ENCODE assay signal across 8 mouse cellular contexts in the genomic region with DNA sequence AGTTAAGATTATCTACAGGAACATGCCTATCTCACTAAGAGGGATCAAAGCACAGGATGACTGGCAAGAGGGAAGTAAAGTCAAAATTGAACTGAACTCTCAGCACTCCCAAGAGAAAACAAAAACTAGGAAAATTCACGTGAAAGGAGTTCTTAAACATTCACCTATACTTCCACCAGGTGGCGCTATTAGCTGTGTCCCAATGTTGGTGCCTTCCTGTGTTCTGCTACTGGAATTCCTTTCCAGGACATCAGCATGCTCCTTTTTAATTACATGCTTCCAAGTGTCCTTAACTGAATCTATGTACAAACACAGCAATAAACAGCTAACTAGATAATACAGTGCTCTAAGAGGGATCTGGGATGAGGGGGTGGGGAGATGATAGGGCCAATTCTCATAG. TPM values are rescaled to one million over a fixed set of nuclear protein-coding genes. Genes with fewer than 3 reads are reported as not detected.
DNase-seq lines count a peak whose midpoint lies in the region; ATAC-seq and TF ChIP-seq lines count a peak whose summit lies in the region.

No protein-coding gene starts in this region.

- no peak overlapping the region for H3K27ac ChIP-seq in heart, embryonic 11.5 days (ENCODE audit: low read depth, low read length)
- no peak overlapping the region for H3K27ac ChIP-seq in forebrain, embryonic 14.5 days (ENCODE audit: low read depth, low read length)
- H3K27ac ChIP-seq in intestine, postnatal 0 days (ENCODE audit: low read depth, low read length) = no peak overlapping the region
- H3K27ac ChIP-seq in liver, embryonic 12.5 days = no peak overlapping the region

- ATAC-seq in heart, embryonic 11.5 days (replicated peaks; ENCODE audit: insufficient number of reproducible peaks, low FRiP score, low TSS enrichment) = no peak
- ATAC-seq in forebrain, embryonic 14.5 days = no peak
- ATAC-seq in intestine, postnatal 0 days = no peak
- ATAC-seq in liver, embryonic 12.5 days = 0 out of 2 replicates have a peak, but pooled peaks have one; percentile 32

- no peak overlapping the region for H3K4me2 ChIP-seq in heart, embryonic 11.5 days
- no peak overlapping the region for H3K4me2 ChIP-seq in forebrain, embryonic 14.5 days (ENCODE audit: low read length)
- H3K4me2 ChIP-seq in intestine, postnatal 0 days (replicated peaks; ENCODE audit: low read depth) = no peak overlapping the region
- no peak overlapping the region for H3K4me2 ChIP-seq in liver, embryonic 12.5 days

- DNase-seq in heart, adult 11 months = peak; percentile 90
- peak; percentile 46 to 51 for DNase-seq in B cell, adult 2 months
- DNase-seq in brain, adult 2 months (ENCODE audit: low read depth, low spot score) = peak; percentile 84
- DNase-seq in forebrain, embryonic 14.5 days (ENCODE audit: low spot score) = peak; percentile 84
- DNase-seq in skeletal muscle tissue, adult 2 months (ENCODE audit: low read depth, low spot score) = peak; percentile 52

- H3K4me3 ChIP-seq in heart, embryonic 11.5 days (ENCODE audit: low read depth, low read length) = no peak overlapping the region
- H3K4me3 ChIP-seq in forebrain, embryonic 14.5 days (ENCODE audit: low read depth, low read length) = no peak overlapping the region
- H3K4me3 ChIP-seq in intestine, postnatal 0 days (ENCODE audit: low read depth, low read length) = no peak overlapping the region
- no peak overlapping the region for H3K4me3 ChIP-seq in liver, embryonic 12.5 days

- peaks cover 10% of the 10 kb centered on the region; the same call in 1 of the 2 replicates for H3K4me1 ChIP-seq in heart, embryonic 11.5 days (ENCODE audit: control insufficient read depth, insufficient read depth, low read length)
- H3K4me1 ChIP-seq in forebrain, embryonic 14.5 days (ENCODE audit: control insufficient read depth, insufficient read depth, low read length) = no peaks in the 10 kb centered on the region
- H3K4me1 ChIP-seq in intestine, postnatal 0 days (replicated peaks; ENCODE audit: control insufficient read depth, insufficient read depth, low read length) = no peaks in the 10 kb centered on the region
- H3K4me1 ChIP-seq in liver, embryonic 12.5 days = peaks cover 34% of the 10 kb centered on the region

- H3K9ac ChIP-seq in heart, embryonic 11.5 days (ENCODE audit: low read depth, low read length) = no peak overlapping the region
- H3K9ac ChIP-seq in forebrain, embryonic 14.5 days (ENCODE audit: low read length) = no peak overlapping the region
- no peak overlapping the region for H3K9ac ChIP-seq in intestine, postnatal 0 days (ENCODE audit: low read depth, low read length)
- H3K9ac ChIP-seq in liver, embryonic 12.5 days = no peak overlapping the region

- no peaks in the 10 kb centered on the region for H3K9me3 ChIP-seq in heart, embryonic 11.5 days (replicated peaks; ENCODE audit: control insufficient read depth, low read length)
- H3K9me3 ChIP-seq in forebrain, embryonic 14.5 days (replicated peaks; ENCODE audit: control insufficient read depth, low read length) = no peaks in the 10 kb centered on the region
- H3K9me3 ChIP-seq in intestine, postnatal 0 days (ENCODE audit: control insufficient read depth) = no peaks in the 10 kb centered on the region
- H3K9me3 ChIP-seq in liver, embryonic 12.5 days (replicated peaks) = no peaks in the 10 kb centered on the region

- H3K27me3 ChIP-seq in heart, embryonic 11.5 days (ENCODE audit: control insufficient read depth, insufficient read depth, low read length) = no peaks in the 10 kb centered on the region
- no peaks in the 10 kb centered on the region for H3K27me3 ChIP-seq in forebrain, embryonic 14.5 days (replicated peaks; ENCODE audit: control insufficient read depth, insufficient read depth, low read length)
- no peaks in the 10 kb centered on the region for H3K27me3 ChIP-seq in intestine, postnatal 0 days (replicated peaks; ENCODE audit: control insufficient read depth, insufficient read depth, low read length)
- H3K27me3 ChIP-seq in liver, embryonic 12.5 days (replicated peaks) = no peaks in the 10 kb centered on the region

- peak; percentile 92 for TF ChIP-seq CTCF in intestine, postnatal 0 days (IDR thresholded peaks at IDR 0.05; ENCODE audit: low read depth)

- no peaks in the 10 kb centered on the region for H3K36me3 ChIP-seq in heart, embryonic 11.5 days (ENCODE audit: control insufficient read depth, insufficient read depth, low read length)
- H3K36me3 ChIP-seq in forebrain, embryonic 14.5 days (ENCODE audit: control insufficient read depth, insufficient read depth, low read length) = no peaks in the 10 kb centered on the region
- H3K36me3 ChIP-seq in intestine, postnatal 0 days (ENCODE audit: control insufficient read depth, insufficient read depth) = no peaks in the 10 kb centered on the region
- H3K36me3 ChIP-seq in liver, embryonic 12.5 days = no peaks in the 10 kb centered on the region

- WGBS in heart, embryonic 11.5 days (ENCODE audit: insufficient replicate concordance) = 1% methylated on average over 2 of the region's 2 CpGs
- 0% methylated on average over 2 of the region's 2 CpGs for WGBS in forebrain, embryonic 14.5 days
- 0% methylated on average over 2 of the region's 2 CpGs for WGBS in intestine, postnatal 0 days
- WGBS in liver, embryonic 12.5 days (ENCODE audit: insufficient replicate concordance) = 2% methylated on average over 2 of the region's 2 CpGs

RNA-seq across cellular contexts. Expression of a gene that starts 25.3 kb away (rescaled TPM):
- 62.7 and 65.7 TPM in 2 replicates for polyA plus RNA-seq in heart, embryonic 11.5 days (2014; fragmentation: Nextera tagmentation; extraction: Ambion mirVana)
- polyA plus RNA-seq in forebrain, embryonic 14.5 days (2014; fragmentation: Nextera tagmentation; extraction: Ambion mirVana) = 52.2 and 54.6 TPM in 2 replicates
- 45.6 and 46.5 TPM in 2 replicates for polyA plus RNA-seq in intestine, postnatal 0 days (2015; fragmentation: Nextera tagmentation; extraction: Ambion mirVana)
- polyA plus RNA-seq in liver, embryonic 12.5 days (2016; fragmentation: Nextera tagmentation; extraction: Ambion mirVana) = 33.6 and 34.7 TPM in 2 replicates

RNA-seq across cellular contexts. Expression of a gene that starts 34.0 kb away (rescaled TPM):
- polyA plus RNA-seq in heart, embryonic 11.5 days (2014; fragmentation: Nextera tagmentation; extraction: Ambion mirVana) = 0.39 and 0.89 TPM in 2 replicates
- polyA plus RNA-seq in forebrain, embryonic 14.5 days (2014; fragmentation: Nextera tagmentation; extraction: Ambion mirVana) = 0.50 and 0.79 TPM in 2 replicates
- polyA plus RNA-seq in intestine, postnatal 0 days (2015; fragmentation: Nextera tagmentation; extraction: Ambion mirVana) = 1.2 and 1.8 TPM in 2 replicates
- 0.42 and 0.43 TPM in 2 replicates for polyA plus RNA-seq in liver, embryonic 12.5 days (2016; fragmentation: Nextera tagmentation; extraction: Ambion mirVana)

RNA-seq across cellular contexts. Expression of a gene that starts 50.3 kb away (rescaled TPM):
- 10.1 and 11.5 TPM in 2 replicates for polyA plus RNA-seq in heart, embryonic 11.5 days (2014; fragmentation: Nextera tagmentation; extraction: Ambion mirVana)
- 8.6 and 9.5 TPM in 2 replicates for polyA plus RNA-seq in forebrain, embryonic 14.5 days (2014; fragmentation: Nextera tagmentation; extraction: Ambion mirVana)
- polyA plus RNA-seq in intestine, postnatal 0 days (2015; fragmentation: Nextera tagmentation; extraction: Ambion mirVana) = 3.1 and 3.2 TPM in 2 replicates
- 1.4 and 1.5 TPM in 2 replicates for polyA plus RNA-seq in liver, embryonic 12.5 days (2016; fragmentation: Nextera tagmentation; extraction: Ambion mirVana)
